Mouse (Mus musculus): ENCODE measurements around the gene Grip2.

- TF ChIP-seq POLR2A (IDR thresholded peaks at IDR 0.05; ENCODE audit: extremely low read depth, insufficient read depth, low read length) (no peak), CTCF (IDR thresholded peaks at IDR 0.05; ENCODE audit: extremely low read depth, insufficient read depth, low read length) (no peak)
These were observed 876 bp upstream of the Grip2 start for GRCm38 (mm10) chr6:91827926-91828325.
